Mouse (Mus musculus) embryonic facial prominence, embryonic 12.5 days (tissue): Measurements from ENCODE around the gene Hoxd4. TPM values are rescaled to one million over a fixed set of nuclear protein-coding genes. Genes with fewer than 3 reads are reported as not detected.

Experiments
- ATAC-seq: fragments of 200-750 bp; cut with Nextera tagmentation; 2 replicates; pipeline ENCODE4 v1.8.0; 2017; ENCODE audit not compliant: insufficient number of reproducible peaks, insufficient read depth, low FRiP score, low TSS enrichment
- H3K27ac ChIP-seq: fragments of 300-500 bp; sonication (generic); 2 replicates; pipeline ENCODE4 v1.5.1; 2016; ENCODE audit warnings: mild to moderate bottlenecking
- H3K27me3 ChIP-seq: fragments of 300-500 bp; sonication (generic); 2 replicates; pipeline ENCODE4 v1.6.1; 2016; ENCODE audit warnings: mild to moderate bottlenecking, moderate library complexity
- H3K36me3 ChIP-seq: fragments of 300-500 bp; sonication (generic); 2 replicates; pipeline ENCODE4 v1.6.1; 2016; ENCODE audit warnings: mild to moderate bottlenecking
- H3K4me1 ChIP-seq: fragments of 300-500 bp; sonication (generic); 2 replicates; pipeline ENCODE4 v1.6.1; 2016
- H3K4me2 ChIP-seq: fragments of 300-500 bp; sonication (generic); replicated peaks from 2 replicates; pipeline ENCODE4 v1.6.1; 2016; ENCODE audit warnings: mild to moderate bottlenecking, moderate library complexity
- H3K4me3 ChIP-seq: fragments of 300-500 bp; sonication (generic); 2 replicates; pipeline ENCODE4 v1.5.1; 2016; ENCODE audit warnings: mild to moderate bottlenecking
- H3K9ac ChIP-seq: fragments of 300-500 bp; sonication (generic); 2 replicates; pipeline ENCODE4 v1.6.1; 2016; ENCODE audit warnings: mild to moderate bottlenecking, moderate library complexity
- H3K9me3 ChIP-seq: fragments of 300-500 bp; sonication (generic); 2 replicates; pipeline ENCODE4 v1.6.1; 2016; ENCODE audit warnings: mild to moderate bottlenecking, moderate library complexity
- WGBS: fragments of 180-500 bp; shearing (Covaris S2); methylation state at CpG from one replicate; pipeline ENCODE4 v1.1.7; 2016; 5-methylcytosine and 5-hydroxymethylcytosine counted together
- polyA plus RNA-seq: library from polyadenylated mRNA; unstranded; fragments of >200 nt; fragmentation: Nextera tagmentation; extraction: Ambion mirVana; gene quantifications from 2 replicates; pipeline ENCODE4 v1.2.1, GENCODE M21; 2016

The Hoxd4 gene
- polyA plus RNA-seq, 1 experiment from 2014 or later: 0.14 TPM

DNA sequence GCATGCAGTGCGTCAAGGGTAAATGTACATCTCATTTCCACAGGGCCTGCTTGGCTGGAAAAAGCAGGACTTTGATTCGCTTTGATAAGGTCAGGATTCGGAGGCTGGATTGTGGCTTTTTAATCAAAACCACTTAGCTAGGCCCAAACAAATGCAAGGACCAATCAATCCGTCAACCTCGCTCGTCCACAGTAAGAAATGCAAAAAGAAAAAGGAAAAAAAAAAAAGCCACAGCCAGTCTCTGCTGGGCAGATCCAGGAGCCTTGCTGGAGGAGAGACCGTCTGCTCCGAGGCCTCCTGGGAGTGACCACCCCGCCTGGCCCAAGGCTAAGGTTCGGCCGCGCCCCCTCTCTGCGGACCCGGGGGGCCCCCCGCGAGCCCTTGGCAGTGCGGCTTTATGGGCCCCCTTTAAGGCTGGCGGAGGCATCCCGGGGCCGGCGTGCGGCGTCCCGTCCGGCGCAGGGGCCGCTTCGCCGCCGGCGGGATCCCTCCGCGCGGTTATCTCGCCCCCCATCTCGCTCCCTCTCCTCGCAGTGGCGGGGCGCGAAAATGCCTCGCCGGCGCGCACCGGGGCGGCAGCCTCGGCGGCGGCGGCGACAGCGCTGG, 7.2 kb upstream of the Hoxd4 start, which contains the start of gene Hoxd8:
Gene Hoxd8 (plus strand): TSS at position 223 of the 606 bp plus-strand sequence.
- peak within 1 kb of the TSS; percentile 58 for H3K4me2 ChIP-seq
- no peak for ATAC-seq
- H3K4me3 ChIP-seq: peak within 1 kb of the TSS; percentile 36
- no peaks in the 10 kb centered on the region for H3K9me3 ChIP-seq
- H3K27ac ChIP-seq: no peak within 1 kb of the TSS
- WGBS: under 1% methylated on average over 35 of the region's 52 CpGs
- H3K9ac ChIP-seq: peak within 1 kb of the TSS; percentile 45; the same call in 1 of the 2 replicates
- H3K4me1 ChIP-seq: 0 out of 2 replicates have a peak, but pooled peaks cover 3% of the 10 kb centered on the region
- H3K27me3 ChIP-seq: peaks cover 91% of the 10 kb centered on the region
- no peaks in the 10 kb centered on the region for H3K36me3 ChIP-seq

DNA sequence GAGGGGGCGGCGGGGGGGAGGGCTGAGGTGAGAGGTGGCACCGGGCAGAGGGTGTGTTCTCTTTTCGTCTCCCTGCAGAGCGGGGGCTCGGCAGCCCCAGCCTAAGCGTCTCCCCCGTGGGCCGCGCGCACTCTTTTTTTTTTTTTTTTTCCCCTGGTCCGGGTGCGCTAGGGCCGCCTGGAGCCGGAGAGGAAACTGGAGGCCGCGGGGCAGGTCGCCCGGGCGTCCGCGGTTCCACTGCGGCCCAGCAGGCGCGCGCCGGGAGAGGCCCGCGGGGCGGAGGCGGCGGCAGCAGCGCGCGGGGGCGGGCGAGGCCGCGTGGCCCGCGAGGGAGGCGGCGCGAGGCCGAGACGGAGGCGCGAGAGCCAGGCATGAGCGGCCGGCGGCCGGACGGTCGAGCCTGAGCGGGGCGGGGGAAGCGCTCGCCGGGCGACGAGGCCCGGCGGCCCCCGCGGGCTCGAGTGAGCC, 6.7 kb upstream of the Hoxd4 start:
- peak overlapping the region; percentile 36 for H3K4me3 ChIP-seq
- H3K9me3 ChIP-seq: no peaks in the 10 kb centered on the region
- H3K36me3 ChIP-seq: no peaks in the 10 kb centered on the region
- 0 out of 2 replicates have a peak, but pooled peaks cover 3% of the 10 kb centered on the region for H3K4me1 ChIP-seq
- no peak overlapping the region for H3K27ac ChIP-seq
- WGBS: under 1% methylated on average over 43 of the region's 66 CpGs
- peaks cover 91% of the 10 kb centered on the region for H3K27me3 ChIP-seq
- ATAC-seq: no peak
- H3K4me2 ChIP-seq: peak overlapping the region; percentile 58
- H3K9ac ChIP-seq: peak overlapping the region; percentile 45; the same call in 1 of the 2 replicates

DNA sequence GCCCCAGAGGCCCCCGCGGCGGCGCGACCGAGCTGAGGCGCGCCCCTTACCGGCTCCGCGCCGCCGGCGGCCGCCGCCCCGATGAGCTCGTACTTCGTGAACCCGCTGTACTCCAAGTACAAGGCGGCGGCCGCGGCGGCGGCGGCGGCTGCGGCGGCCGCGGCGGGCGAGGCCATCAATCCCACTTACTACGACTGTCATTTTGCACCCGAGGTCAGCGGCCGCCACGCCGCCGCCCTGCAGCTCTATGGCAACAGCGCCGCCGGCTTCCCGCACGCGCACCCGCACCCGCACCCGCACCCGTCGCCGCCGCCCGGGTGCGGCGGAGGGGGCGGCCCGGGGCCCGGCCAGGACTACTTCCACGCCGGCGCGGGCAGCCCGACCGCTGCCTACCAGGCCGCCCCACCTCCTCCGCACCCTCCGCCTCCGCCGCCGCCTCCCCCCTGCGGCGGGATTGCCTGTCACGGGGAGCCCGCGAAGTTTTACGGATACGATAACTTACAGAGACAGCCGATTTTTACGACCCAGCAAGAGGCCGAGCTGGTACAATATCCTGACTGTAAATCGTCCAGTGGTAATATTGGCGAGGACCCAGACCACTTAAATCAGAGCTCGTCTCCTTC, 6.2 kb upstream of the Hoxd4 start:
- H3K4me1 ChIP-seq: 0 out of 2 replicates have a peak, but pooled peaks cover 3% of the 10 kb centered on the region
- H3K27ac ChIP-seq: no peak overlapping the region
- peak overlapping the region; percentile 58 for H3K4me2 ChIP-seq
- H3K9ac ChIP-seq: peak overlapping the region; percentile 45; the same call in 1 of the 2 replicates
- H3K4me3 ChIP-seq: peak overlapping the region; percentile 36
- peaks cover 91% of the 10 kb centered on the region for H3K27me3 ChIP-seq
- H3K9me3 ChIP-seq: no peaks in the 10 kb centered on the region
- 1% methylated on average over 52 of the region's 85 CpGs for WGBS
- ATAC-seq: no peak
- no peaks in the 10 kb centered on the region for H3K36me3 ChIP-seq

DNA sequence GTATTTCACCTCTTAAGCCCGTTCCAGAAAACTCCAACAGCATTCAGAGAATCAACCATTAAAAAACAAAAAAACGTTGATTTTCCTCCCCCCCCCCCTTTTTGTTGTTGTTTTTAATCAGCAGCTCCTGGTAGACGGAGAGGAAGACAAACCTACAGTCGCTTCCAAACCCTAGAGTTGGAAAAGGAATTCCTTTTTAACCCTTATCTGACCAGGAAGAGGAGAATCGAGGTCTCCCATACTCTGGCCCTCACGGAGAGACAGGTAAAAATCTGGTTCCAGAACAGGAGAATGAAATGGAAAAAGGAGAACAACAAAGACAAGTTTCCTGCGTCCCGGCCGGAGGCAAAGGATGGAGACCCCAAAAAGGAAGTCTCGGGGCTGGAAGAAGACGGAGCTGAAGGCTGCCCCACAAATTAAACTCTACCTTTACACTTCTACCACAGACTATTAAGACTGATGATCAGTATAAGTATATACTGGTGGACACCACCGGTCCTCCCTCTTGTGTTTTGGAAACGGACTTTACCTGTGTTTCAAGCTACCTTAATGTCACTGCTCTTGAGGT, 5.3 kb upstream of the Hoxd4 start:
- H3K4me3 ChIP-seq: no peak overlapping the region
- H3K9me3 ChIP-seq: no peaks in the 10 kb centered on the region
- H3K4me2 ChIP-seq: no peak overlapping the region
- WGBS: 3% methylated on average over 13 of the region's 13 CpGs
- no peak overlapping the region for H3K9ac ChIP-seq
- H3K4me1 ChIP-seq: 0 out of 2 replicates have a peak, but pooled peaks cover 3% of the 10 kb centered on the region
- H3K36me3 ChIP-seq: no peaks in the 10 kb centered on the region
- peaks cover 89% of the 10 kb centered on the region for H3K27me3 ChIP-seq
- H3K27ac ChIP-seq: no peak overlapping the region
- no peak for ATAC-seq

DNA sequence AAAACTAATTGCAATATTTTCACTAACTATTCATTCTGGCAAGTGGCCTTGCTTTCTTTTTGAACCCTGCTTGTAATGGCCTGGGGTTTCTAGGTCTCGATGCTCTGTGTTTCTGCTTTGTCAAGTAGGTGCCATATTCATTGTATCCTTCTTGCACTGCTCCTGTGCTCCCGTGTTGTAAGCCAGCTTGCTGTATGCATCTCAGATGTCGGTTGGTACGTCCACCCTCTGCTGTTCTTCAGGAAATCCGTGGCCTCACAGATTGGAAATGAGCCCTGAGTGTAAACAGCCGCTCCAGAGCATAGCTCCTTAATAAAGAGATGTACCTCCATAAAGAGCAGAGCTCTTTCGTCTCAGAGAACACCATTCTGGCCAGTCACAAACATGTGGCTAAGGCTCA, 4.1 kb upstream of the Hoxd4 start:
- Histone ChIP-seq H3K4me1 (0 out of 2 replicates have a peak, but pooled peaks cover 3% of the 10 kb centered on the region), H3K36me3 (no peaks in the 10 kb centered on the region), H3K9me3 (no peaks in the 10 kb centered on the region), H3K4me2 (no peak overlapping the region), H3K27ac (no peak overlapping the region), H3K9ac (no peak overlapping the region), H3K27me3 (peaks cover 92% of the 10 kb centered on the region), H3K4me3 (no peak overlapping the region)
- WGBS: 7% methylated on average over 7 of the region's 7 CpGs
- ATAC-seq: no peak

DNA sequence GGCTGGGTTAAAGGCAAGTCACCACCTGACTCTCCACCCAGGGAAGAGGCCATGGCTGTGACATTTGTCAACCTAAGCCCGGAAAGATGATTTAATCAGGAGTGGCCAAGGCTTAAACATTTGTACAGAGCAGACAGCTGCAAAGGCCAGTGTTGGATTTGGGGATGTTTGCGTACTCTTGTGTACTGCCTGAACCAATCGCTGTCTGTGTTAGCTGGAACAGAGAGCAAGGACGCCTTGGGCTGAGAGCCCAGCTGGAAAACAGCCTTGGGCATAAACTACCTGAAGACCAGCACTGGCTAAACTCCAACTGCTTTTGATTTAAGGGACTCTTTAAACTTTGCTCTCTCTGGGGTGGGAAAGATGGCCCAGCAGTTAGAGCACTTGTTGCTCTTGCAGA, 3.1 kb upstream of the Hoxd4 start:
- H3K4me3 ChIP-seq: no peak overlapping the region
- no peak overlapping the region for H3K27ac ChIP-seq

DNA sequence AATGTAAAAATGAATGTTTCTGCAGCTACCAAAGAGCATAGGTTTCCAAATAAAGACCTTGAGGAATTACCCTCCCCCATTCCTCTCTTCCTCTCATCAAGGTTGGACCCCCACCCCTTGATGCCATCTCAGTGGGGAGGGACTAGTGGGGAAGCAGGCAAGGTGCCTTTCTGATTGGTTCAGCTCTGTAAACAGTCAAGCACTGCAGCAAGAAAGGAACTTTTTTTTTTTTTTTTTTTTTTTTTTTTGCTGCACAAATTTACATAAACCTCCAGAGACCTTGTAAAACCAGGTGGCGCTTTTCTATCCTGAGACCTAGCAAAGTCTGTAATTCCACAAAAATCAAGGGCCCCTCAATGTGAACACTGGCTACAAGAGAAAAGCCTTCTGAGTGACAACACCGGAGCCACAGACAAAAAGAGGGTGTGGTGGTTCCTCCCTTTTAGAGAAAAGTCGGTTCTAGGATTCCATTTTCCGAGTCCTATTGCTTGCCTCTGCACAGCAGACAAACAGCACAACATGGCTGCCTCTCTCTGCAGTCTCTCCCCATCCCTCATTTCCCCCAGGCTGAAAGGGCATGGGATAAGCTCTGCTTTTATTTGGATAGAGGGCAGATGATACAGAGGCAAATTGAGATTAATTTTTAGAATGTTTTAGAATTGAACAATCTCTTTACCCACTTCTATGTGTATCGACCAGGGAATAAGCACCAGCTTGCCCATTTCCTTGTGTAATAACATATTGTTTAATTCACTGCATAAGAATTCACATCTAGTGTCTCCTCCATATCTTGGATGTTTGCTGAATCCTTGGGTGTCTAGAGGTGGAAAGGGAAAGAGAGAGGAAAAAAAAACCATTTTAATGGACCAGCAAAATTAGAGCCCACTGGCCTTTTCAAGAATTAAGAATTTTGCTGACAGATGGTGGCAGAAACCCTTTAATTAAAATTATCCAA, 2.0 kb upstream of the Hoxd4 start:
- ATAC-seq: no peak
- Histone ChIP-seq H3K4me1 (0 out of 2 replicates have a peak, but pooled peaks cover 3% of the 10 kb centered on the region), H3K27ac (no peak overlapping the region), H3K27me3 (peaks cover 92% of the 10 kb centered on the region), H3K9ac (no peak overlapping the region), H3K9me3 (no peaks in the 10 kb centered on the region), H3K4me2 (no peak overlapping the region), H3K36me3 (no peaks in the 10 kb centered on the region), H3K4me3 (no peak overlapping the region)
- 5% methylated on average over 5 of the region's 5 CpGs for WGBS

More for the DNA sequence above, 3.1 kb upstream of the Hoxd4 start:
- Histone ChIP-seq H3K9me3 (no peaks in the 10 kb centered on the region), H3K36me3 (no peaks in the 10 kb centered on the region), H3K27me3 (peaks cover 92% of the 10 kb centered on the region), H3K9ac (no peak overlapping the region), H3K4me1 (0 out of 2 replicates have a peak, but pooled peaks cover 3% of the 10 kb centered on the region), H3K4me2 (no peak overlapping the region)
- ATAC-seq: no peak
- WGBS: 6% methylated on average over 4 of the region's 4 CpGs

DNA sequence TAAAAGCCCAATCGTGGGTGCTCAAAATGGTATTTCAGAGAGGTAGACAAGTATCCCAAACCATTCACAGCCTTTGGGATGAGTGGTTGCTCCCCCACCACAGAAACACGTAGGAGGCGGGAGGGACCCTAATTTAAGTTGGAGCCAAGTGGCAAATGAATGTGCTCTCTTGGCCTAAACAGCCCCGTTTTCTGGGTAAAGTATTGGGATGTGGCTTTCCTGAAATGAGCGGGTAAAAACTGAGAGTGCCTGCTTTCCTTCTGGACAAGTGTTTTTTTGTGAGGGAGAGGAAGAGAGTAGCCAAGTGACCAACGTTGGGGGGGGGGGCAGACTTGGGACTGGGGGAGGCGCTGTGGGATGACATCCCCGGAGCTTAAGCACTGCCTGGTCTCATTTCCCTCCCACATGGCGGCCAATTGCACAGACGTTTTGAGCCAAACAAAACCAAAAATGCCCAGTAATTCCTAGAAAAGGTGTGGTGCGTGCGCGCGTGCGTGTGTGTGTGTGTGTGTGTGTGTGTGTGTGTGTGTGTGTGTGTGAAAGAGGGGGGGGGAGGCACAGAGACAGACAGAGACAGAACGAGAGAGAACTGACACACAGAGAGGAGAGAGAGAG, 693 bp upstream of the Hoxd4 start:
- no peak overlapping the region for H3K4me2 ChIP-seq
- ATAC-seq: no peak

DNA sequence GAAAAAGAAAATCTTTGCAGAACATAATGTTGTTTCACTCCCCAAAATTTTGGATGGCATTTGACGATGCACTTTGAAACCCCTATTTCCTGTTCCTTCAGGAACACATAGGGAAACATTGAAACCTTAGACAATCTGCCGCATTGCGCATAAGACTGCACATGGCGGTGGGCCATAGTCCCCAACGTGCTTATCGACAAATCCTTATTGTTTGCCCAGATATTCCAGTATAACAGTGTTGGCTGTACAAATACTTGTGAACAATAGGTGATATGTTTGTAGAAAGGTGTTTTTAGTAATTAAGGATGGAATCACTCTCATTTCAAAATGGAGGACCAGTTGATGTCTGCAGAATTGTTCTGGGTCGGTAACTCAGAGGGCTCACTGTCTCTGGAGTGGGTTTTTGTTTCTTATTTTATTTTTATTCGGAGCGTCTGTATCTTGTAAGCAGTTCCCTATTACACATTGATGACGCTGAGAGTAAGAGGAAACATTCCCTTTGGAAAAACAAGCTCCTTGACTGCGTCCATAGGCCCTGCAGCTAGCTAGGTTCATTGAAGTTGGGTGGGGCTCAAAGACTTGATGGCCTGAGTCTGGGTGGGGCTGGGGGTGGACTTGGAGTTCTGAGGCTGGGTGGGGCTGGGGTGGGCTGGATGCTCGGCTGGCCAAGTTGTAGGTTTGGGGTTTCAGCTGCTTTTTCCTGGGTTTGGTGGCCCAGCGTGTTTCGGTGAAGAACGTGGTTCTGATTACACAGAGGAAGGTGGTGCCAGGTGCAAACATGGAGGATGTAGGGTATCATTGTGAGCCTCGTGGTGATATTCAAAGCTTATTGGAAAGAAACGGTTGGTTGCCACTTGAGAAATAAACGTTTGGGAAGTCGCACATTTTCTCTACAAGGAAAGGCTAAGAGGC, 1.8 kb downstream of the Hoxd4 start:
- no peak overlapping the region for H3K9ac ChIP-seq
- peaks cover 97% of the 10 kb centered on the region for H3K27me3 ChIP-seq
- H3K27ac ChIP-seq: no peak overlapping the region
- H3K36me3 ChIP-seq: no peaks in the 10 kb centered on the region
- 3% methylated on average over 19 of the region's 19 CpGs for WGBS
- H3K4me2 ChIP-seq: no peak overlapping the region
- no peaks in the 10 kb centered on the region for H3K9me3 ChIP-seq
- H3K4me1 ChIP-seq: no peaks in the 10 kb centered on the region
- no peak for ATAC-seq
- no peak overlapping the region for H3K4me3 ChIP-seq

More for the DNA sequence above, 693 bp upstream of the Hoxd4 start:
- whole genome bisulfite sequencing: 1% methylated on average over 16 of the region's 16 CpGs
- Histone ChIP-seq H3K27ac (no peak overlapping the region), H3K27me3 (peaks cover 94% of the 10 kb centered on the region), H3K36me3 (no peaks in the 10 kb centered on the region), H3K9me3 (no peaks in the 10 kb centered on the region), H3K9ac (no peak overlapping the region), H3K4me3 (no peak overlapping the region), H3K4me1 (no peaks in the 10 kb centered on the region)

DNA sequence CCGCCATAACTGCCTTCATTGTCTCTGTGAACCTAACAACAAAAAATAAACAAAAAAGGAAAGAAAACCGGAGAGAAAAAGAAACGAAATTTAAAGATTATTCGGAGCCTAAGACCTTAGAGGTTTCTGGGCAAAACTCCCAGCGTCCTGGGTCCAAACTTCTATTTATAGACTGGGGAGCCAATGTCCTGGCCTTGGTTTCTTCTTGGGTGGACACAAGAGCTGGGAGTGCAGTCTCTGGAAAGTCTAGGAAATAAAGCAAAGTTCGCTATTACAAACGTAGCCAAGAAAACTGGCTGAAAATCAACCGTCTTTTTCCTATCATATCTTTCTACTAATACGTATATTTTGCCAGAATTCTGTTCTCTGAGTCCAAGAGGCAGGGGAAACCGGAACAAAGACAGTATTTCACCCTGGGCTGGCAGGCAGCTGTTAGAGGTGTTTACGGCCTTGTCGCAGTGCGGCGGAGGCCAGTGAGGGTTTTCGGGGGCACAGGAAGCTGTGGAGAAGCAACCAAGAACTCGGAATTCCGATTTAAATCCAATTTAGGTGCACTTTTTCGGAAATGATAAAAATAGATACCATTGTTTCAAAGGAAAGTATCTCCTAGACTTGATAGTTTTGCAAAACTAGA, 2.5 kb downstream of the Hoxd4 start:
- WGBS: 3% methylated on average over 18 of the region's 18 CpGs

More for the DNA sequence above, 2.5 kb downstream of the Hoxd4 start:
- Histone ChIP-seq H3K4me1 (no peaks in the 10 kb centered on the region), H3K27ac (no peak overlapping the region), H3K36me3 (no peaks in the 10 kb centered on the region), H3K4me3 (no peak overlapping the region), H3K27me3 (peaks cover 97% of the 10 kb centered on the region), H3K4me2 (no peak overlapping the region), H3K9me3 (no peaks in the 10 kb centered on the region), H3K9ac (no peak overlapping the region)
- ATAC-seq: no peak
